Mouse (Mus musculus) bone marrow macrophage, adult 2 months (primary cell): ENCODE results near the gene Borcs5.

Source experiments
- CTCF ChIP-seq: IDR thresholded peaks from 2 replicates; pipeline ENCODE4 v1.5.1; 2012; ENCODE audit warnings: low read depth, mild to moderate bottlenecking, low read length, moderate library complexity
- POLR2A ChIP-seq: IDR thresholded peaks from 2 replicates; pipeline ENCODE4 v1.6.1; 2012; ENCODE audit warnings: mild to moderate bottlenecking, low read depth, low read length, borderline replicate concordance

DNA sequence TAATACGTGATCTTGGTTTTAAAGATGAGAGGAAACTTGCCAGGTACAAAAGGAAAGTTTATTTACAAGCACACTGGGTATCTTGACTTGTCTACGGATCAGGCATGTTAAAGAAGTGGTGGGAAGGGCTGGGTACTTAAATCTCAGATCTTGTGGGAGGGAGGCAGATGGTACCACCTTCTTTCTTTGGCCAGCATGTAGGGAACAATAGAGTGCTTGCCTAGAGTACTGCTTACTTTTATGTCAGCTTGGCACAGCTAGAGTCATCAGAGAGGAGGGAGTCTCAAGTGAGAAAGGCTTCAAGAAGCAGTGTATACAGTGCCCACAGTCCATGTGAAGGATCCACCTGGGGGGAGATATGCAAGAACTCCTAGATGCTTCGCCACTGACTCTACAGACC, 34.1 kb upstream of the Borcs5 start:
- TF ChIP-seq CTCF (no peak), POLR2A (no peak)
